Mouse (Mus musculus): ENCODE measurements around the gene Zdhhc7.
A peak's percentile ranks its signal among the peaks of the same experiment; 100 is the strongest.

Zdhhc7 gene

GRCm38 (mm10) chr8:120071684-120072083 is 29.6 kb downstream of the Zdhhc7 start:
- peak; percentile 72 for DNase-seq (ENCODE audit: low read depth, low spot score)

GRCm38 (mm10) chr8:120067936-120068668 is 33.2 kb downstream of the Zdhhc7 start:
- peak; percentile 97 for DNase-seq (ENCODE audit: low read depth, low spot score)

- no peak for DNase-seq (ENCODE audit: low read depth, low spot score)
These were observed 35.1 kb downstream of the Zdhhc7 start for GRCm38 (mm10) chr8:120066226-120066625.

- DNase-seq (ENCODE audit: low read depth, low spot score), result no peak
These were observed 35.7 kb downstream of the Zdhhc7 start for GRCm38 (mm10) chr8:120065611-120066010.

GRCm38 (mm10) chr8:120063326-120063725 is 38.0 kb downstream of the Zdhhc7 start:
- DNase-seq (ENCODE audit: low read depth, low spot score), result no peak

- peak; percentile 85 for DNase-seq (ENCODE audit: low read depth, low spot score)
These were observed 38.5 kb downstream of the Zdhhc7 start for GRCm38 (mm10) chr8:120062742-120063141.

GRCm38 (mm10) chr8:120057078-120057477 is 44.2 kb downstream of the Zdhhc7 start:
- DNase-seq (ENCODE audit: low read depth, low spot score), result peak; percentile 67

GRCm38 (mm10) chr8:120054833-120055232 is 46.4 kb downstream of the Zdhhc7 start:
- DNase-seq (ENCODE audit: low read depth, low spot score), result no peak

- DNase-seq (ENCODE audit: low read depth, low spot score), result no peak
These were observed 49.0 kb downstream of the Zdhhc7 start for GRCm38 (mm10) chr8:120052318-120052717.

- no peak for DNase-seq (ENCODE audit: low read depth, low spot score)
These were observed 49.4 kb downstream of the Zdhhc7 start for GRCm38 (mm10) chr8:120051908-120052307.

- DNase-seq (ENCODE audit: low read depth, low spot score), result no peak
These were observed 50.3 kb downstream of the Zdhhc7 start for GRCm38 (mm10) chr8:120051006-120051405.

GRCm38 (mm10) chr8:120050376-120050775 is 50.9 kb downstream of the Zdhhc7 start:
- DNase-seq (ENCODE audit: low read depth, low spot score), result no peak

GRCm38 (mm10) chr8:120049949-120050348 is 51.3 kb downstream of the Zdhhc7 start:
- DNase-seq (ENCODE audit: low read depth, low spot score), result no peak

GRCm38 (mm10) chr8:120046258-120047020 is 54.8 kb downstream of the Zdhhc7 start:
- DNase-seq (ENCODE audit: low read depth, low spot score), result peak; percentile 98

GRCm38 (mm10) chr8:120045471-120045870 is 55.8 kb downstream of the Zdhhc7 start:
- no peak for DNase-seq (ENCODE audit: low read depth, low spot score)

GRCm38 (mm10) chr8:120044907-120045306 is 56.4 kb downstream of the Zdhhc7 start:
- DNase-seq (ENCODE audit: low read depth, low spot score), result no peak

GRCm38 (mm10) chr8:120042542-120043312 is 58.6 kb downstream of the Zdhhc7 start:
- no peak for DNase-seq (ENCODE audit: low read depth, low spot score)

GRCm38 (mm10) chr8:120040861-120041260 is 60.4 kb downstream of the Zdhhc7 start:
- no peak for DNase-seq (ENCODE audit: low read depth, low spot score)

GRCm38 (mm10) chr8:120039313-120039919 is 61.9 kb downstream of the Zdhhc7 start:
- no peak for DNase-seq (ENCODE audit: low read depth, low spot score)

GRCm38 (mm10) chr8:120038741-120039140 is 62.5 kb downstream of the Zdhhc7 start:
- DNase-seq (ENCODE audit: low read depth, low spot score), result no peak

- DNase-seq (ENCODE audit: low read depth, low spot score), result no peak
These were observed 63.7 kb downstream of the Zdhhc7 start for GRCm38 (mm10) chr8:120037611-120038010.

- DNase-seq (ENCODE audit: low read depth, low spot score), result peak; percentile 76
These were observed 64.1 kb downstream of the Zdhhc7 start for GRCm38 (mm10) chr8:120037199-120037598.
